Mouse (Mus musculus) lung, postnatal 0 days (tissue): ENCODE results near the gene Apba1.

ENCODE experiments used
- CTCF ChIP-seq: IDR thresholded peaks from 2 replicates; pipeline ENCODE4 v1.5.1; 2016; ENCODE audit warnings: antibody characterized with exemption, mild to moderate bottlenecking
- EP300 ChIP-seq: IDR thresholded peaks from 2 replicates; pipeline ENCODE4 v1.6.1; 2016; ENCODE audit warnings: antibody characterized with exemption, mild to moderate bottlenecking, control low read depth

DNA sequence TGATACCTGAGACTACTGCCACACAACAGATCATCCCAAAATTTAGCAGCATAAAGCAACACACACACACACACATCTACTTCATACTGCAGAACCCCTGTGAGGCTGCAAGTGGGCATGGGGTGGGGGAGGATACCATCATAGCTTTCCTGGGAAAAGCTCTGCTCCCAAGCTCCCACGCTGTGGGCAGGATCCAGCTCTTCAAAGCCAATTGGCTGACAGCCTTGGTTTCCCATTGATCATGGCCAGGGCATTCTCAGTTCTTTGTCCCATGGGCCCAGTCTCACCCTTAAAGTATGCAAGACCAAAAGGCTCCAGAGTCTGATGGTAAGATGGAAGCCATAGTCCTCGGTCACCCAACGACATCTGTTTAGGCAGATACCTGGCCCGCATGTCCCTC lies 143.1 kb downstream of the Apba1 start:
- TF ChIP-seq CTCF (no peak), EP300 (no peak)
